Mouse (Mus musculus) cerebellum, adult 2 months (tissue): ENCODE data around the gene Mast4.

Experiments used
- CTCF ChIP-seq: fragments of 200-500 bp; IDR thresholded peaks from 2 replicates; pipeline ENCODE4 v1.5.1; 2011; ENCODE audit warnings: low read depth, mild to moderate bottlenecking, control low read depth, low read length, moderate library complexity, borderline replicate concordance; ENCODE audit not compliant: insufficient read depth
- POLR2A ChIP-seq: fragments of 200-500 bp; IDR thresholded peaks from 2 replicates; pipeline ENCODE4 v1.6.1; 2011; ENCODE audit warnings: low read length, control low read depth, borderline replicate concordance; ENCODE audit not compliant: insufficient read depth

DNA sequence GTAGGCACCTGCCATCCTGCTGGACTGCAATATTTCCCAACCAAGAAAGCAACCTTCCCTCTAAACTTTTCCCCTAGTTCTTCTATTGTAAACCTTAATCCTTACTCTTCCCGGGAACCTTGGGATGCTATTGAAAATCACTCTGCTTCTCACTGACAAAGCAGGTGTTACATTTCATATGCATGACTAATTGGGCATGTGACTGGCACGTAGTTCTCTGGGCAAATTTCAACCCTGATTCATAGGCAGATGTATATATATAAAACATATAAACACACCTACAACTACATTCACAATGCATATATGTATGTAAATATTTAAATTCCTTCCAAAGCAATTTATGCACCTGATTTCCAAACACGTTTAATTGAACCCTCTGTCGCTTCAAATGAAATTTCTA lies 90.2 kb downstream of the Mast4 start:
- no peak for TF ChIP-seq CTCF
- TF ChIP-seq POLR2A, result no peak
